Mouse (Mus musculus) left cerebral cortex, adult 8-10 months (tissue): ENCODE results near the gene Inhbc. TPM values are rescaled to one million over a fixed set of nuclear protein-coding genes. Genes with fewer than 3 reads are reported as not detected.

Experiments used
- DNase-seq, 2 experiments: peaks; one replicate each; pipeline ENCODE4 v3.0.0; 2022; ENCODE audit warnings: low spot score in 2 of 2
- total RNA-seq, 4 experiments: library from RNA; stranded (reverse); gene quantifications; 2 replicates each; pipeline ENCODE4 v1.2.4; 2022

The Inhbc gene
- not detected for total RNA-seq

DNA sequence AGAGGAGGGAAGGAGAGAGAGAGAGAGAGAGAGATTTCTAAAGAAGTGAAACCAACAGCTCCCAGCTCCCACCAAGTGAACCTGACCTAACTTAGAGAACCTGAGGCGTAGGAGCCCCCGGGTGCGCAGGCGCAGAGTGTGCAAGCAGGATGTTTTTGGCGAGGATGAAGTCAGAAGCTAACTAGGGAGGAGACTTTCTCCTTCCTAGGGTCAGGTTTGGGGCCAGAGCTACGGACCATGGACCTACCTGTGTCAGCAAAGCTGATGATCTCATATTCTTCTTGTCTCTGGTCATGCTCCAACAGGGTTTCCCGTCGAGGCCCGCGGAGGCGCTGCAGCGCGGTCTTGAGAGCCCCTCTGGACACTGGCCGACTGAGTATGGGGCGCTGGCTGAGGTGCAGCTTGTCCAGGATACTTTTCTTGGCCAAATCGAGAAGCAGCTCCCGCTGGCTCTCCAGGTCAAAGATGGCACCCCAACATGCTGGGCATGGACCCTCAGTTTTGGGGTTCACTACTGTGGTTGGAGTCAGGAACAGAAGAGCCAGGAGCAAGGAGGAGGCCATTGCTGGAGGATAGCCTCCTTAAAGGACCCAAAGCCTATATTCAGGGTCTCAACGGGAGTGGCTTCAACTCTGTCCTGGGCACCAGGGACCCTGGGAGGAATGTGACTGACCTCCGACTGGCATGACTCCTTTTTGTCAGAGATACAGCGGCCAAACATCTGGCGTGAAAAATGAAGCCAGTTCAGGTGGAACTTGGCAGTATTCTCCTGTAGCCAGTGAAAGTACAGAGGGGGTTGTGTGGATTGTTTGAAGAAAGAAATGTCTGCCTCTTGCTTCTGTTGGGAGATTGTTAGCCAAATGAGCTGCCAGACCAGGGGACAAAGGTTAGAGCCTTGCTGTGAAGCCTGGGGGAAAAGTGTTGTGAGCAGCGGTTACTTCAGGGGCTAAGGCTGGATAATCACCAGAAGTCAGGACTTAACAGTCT lies at the start of gene Inhbc:
Gene Inhbc, minus strand, starts transcription at position 598 of the 987 bp plus-strand sequence.
- DNase-seq = no peak

DNA sequence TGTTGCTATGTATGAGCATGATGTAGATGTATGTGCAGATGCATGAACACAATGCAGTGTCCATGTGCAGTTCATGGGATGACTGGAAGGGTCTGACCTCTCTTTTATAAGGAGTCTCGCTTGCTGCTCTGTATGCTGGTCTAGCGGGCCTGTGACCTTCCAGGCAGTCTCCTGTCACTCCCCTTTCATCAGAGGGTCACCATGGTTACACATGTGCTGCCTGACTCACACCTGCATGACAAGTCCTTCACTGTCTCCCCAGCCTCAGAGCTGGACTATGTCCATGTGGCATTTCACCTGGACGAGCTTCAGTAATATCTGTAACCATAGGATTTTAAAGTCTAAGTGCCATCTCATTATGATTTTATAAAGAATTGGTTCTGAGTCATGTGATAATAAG lies 43.9 kb upstream of the Inhbc start:
- DNase-seq = no peak

DNA sequence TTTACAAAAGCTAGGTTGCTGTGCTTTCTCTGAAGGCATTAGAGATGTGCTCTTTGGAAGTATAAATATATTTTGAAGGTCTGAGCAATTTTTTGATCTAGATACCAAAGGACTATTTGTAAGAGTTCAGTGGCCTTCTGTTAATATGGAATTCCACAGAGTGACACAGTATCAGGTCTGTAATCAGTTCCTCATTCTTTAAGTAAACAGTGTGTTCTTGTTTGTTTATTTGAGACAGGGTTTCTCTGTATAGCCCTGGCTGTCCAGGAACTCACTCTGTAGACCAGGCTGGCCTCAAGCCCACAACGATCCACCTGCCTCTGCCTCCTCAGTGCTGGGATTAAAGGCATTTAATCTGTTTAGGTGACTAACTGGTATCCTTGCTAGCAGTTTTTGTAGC lies 43.4 kb upstream of the Inhbc start:
- no peak for DNase-seq

DNA sequence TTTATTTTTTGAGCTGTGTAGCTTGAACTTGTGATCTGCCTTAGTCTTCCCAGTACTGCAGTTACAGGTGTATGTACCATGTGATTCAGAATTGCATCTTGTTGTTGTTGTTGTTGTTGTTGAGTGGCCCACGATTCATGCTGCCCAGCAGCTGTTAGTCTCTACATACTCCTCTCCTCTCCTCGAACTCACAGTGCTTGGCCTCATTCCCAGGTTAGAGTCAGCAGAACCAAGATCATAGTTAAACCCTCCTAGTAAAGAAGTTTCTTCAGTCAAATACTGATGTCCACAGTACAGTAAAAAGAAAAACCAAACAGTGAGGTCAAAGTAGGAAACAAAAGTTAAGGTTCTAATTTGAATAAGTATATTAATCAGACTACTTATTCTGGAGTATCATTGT lies 42.5 kb upstream of the Inhbc start:
- no peak for DNase-seq

DNA sequence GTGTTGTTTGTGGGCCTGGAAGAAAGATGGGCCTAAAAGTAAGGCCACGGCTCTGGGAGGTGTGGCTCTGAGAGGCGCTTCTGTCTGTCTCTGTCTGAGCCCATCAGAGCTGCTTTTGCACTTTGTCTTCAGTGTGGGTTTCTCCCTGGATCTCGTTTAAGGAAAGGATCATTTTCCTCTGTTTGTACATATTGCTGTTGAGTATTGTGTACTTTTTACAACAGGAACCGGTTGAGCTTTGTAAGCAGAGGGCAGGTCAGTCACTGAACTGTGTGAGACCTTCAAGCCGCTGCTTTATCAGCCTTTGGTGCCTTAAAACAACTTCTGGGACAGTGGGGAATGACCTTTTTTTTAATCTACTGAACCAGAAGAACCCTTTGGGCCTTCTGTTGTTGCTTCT lies 41.9 kb upstream of the Inhbc start:
- no peak for DNase-seq

DNA sequence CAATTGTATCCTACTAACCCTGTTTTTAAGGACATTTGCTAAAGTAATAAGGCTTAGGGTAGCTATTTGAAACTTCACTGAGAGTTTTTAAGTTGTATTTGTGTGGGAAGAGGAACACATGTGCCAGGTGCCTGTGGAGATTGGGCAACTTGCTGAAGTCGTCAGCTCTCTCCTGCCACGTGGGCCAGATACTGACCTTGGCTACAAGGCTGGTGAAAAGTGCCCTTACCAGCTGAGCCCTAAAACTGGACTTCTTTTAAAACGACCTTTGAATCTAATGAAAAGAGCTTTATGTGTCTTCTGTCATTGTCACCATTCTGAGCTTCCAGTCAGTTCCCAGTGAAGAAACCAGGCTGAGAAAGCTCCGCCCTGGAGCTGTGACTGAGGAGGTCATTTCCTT lies 37.2 kb upstream of the Inhbc start:
- no peak for DNase-seq

DNA sequence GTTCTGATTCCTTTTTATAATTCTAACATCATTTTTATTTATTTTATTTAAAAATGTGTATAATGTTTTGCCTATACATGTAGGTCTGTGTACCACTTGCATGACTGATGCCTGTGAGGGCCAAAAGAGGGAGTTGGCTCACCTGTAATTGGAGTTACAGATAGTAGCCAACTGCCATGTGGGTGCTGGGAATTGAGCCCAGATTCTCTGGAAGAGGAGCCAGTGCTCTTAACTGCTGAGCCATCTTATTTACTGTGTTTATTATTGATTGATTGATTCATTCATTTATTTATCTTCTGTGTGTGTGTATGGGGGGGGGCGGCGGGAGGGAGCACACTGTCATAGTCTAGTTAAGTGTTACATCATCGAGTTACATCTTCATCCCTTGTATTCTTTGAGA lies 34.5 kb upstream of the Inhbc start:
- DNase-seq = no peak

DNA sequence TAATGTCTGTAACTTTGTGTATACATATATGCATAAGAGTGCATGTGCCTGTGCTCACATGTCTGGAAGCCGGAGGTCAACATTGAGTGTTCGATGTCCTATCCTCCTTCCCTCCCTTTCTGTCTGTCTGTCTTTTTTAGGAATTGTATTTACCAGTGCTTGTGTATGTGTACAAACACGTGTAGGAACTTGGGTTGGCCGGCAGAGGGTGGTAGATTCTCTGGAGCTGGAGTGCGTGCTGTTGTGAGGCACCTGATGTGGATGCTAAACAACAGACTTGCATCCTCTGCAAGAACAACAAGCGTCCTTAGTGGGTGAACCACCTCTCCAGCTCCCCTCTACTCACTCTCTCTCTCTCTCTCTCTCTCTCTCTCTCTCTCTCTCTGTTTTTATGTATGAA lies 21.5 kb upstream of the Inhbc start:
- no peak for DNase-seq

DNA sequence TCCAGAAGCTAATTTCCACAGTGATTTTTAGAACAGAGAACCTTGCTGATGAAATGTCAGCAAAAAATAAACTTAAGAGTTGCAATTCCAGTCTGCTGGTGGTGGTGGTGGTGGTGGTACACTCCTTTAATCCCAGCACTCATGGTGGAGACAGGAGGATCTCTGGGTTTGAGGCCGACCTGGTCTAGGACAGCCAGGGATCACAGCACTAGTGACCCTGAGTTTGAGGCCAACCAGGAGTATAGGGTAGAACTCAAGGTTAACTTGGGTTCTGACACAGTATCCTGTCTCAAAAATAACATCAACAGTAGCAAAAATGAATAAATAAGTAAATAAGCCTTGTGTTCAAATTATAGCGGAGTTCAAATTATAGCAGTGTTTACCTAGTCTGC lies 11.5 kb upstream of the Inhbc start:
- DNase-seq = no peak

DNA sequence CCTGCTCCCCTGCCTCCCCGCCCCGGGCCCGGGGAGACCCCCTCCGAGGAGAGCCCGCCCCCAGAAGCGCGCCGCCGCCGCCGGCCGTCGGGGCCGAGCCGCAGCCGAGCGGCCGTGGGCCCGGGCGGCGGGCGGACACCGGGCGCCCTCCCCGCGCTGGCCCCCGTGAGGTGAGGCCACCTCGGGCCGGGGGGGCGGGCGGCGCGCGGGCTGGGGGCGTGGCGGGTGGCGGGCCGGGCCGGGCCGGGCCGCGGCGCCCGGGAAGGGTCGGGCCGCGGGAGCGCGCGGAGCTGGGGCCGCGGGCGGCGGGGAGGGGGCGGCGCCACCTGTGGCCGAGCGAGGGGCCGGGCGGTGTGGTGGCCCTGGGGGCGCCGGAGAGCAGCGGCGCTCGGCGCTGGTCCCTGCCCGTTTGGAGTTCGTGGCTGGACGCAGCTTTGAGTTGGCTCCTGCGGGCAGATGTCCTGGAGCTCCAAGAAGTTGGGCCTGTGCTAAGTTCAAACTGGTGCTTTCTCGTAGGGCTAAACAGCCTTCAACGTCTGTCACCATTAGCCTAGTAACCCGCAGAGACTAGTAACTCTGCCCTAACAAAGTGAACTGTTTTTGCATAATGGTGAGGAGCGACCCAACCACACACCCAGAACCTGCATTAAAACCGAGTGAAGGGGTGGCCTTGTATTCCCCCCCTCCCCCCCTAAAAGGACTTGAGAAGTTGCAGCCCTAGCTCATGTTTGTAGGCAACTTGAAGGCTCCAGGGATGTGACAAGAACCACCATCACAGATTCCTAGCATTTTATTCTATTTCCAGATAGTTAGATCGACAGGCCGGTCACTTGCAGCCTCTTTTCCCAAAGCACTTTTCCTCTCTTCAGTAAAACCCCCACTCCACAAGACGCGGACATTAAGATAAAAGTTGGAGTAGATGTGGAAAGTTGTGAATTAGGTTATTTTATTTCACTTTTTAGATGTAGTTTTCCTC lies 10.8 kb upstream of the Inhbc start:
- DNase-seq = peak; percentile 10 to 15

DNA sequence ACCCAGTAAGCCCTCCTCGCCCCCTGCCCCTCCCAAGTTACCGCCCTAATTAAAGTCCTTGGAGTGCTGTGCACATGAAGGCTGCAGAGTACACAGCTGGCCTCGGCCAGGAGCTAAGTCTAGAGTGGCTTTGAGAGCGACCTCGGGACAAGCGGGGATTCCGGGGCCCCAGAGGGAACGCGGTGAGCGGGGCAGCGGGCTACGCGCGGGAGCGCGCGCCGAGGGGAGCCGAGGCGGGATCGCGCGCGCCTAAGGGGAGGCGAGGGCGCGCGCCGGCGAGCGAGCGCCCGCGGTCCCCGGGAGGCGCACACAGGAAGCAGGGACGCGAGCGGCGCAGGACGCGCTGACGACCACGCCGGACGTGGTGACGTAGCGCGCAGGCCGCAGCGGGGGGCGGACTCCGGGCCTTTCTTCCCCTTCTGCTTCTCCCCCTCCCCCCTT lies 10.0 kb upstream of the Inhbc start, which contains the start of gene R3hdm2:
Gene R3hdm2, plus strand, starts transcription at position 77 of the 441 bp plus-strand sequence.
- peak; percentile 71 to 89 for DNase-seq

DNA sequence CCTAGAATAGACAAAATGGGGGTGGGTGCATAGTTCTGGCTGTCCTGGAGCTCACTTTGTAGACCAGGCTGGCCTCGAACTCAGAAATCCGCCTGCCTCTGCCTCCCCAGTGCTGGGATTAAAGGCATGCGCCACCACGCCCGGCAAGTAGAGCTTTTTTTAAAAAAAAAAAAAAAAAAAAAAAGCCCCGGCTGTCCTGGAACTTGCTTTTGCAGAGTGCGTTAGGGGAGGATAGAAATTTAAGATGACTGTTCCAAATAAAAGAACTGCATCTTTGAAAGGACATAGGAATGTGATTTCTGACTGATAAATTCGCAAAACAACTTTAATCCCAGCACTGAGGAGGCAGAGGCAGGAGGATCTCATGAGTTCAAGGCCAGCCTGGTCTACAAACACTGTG lies 9.4 kb upstream of the Inhbc start:
- DNase-seq = no peak

DNA sequence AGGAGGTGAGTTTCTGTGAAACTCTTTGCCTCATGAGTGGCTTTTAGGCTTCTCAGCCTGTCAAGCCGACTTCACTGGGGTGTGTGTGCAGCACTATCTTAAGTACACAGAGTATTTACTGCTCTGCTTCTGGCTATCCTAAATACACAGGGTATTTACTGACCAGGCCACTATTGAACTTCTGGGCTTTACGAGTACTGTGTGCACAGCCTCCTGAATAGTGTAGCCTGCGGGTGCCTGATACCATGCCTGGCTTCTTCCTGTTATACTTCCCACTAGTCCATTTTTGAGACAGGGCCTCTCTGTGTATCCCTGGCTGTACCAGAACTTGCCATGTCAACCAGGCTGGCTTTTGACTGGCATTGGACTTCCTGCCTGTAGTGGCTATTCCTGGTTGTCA lies 7.5 kb upstream of the Inhbc start:
- no peak for DNase-seq

DNA sequence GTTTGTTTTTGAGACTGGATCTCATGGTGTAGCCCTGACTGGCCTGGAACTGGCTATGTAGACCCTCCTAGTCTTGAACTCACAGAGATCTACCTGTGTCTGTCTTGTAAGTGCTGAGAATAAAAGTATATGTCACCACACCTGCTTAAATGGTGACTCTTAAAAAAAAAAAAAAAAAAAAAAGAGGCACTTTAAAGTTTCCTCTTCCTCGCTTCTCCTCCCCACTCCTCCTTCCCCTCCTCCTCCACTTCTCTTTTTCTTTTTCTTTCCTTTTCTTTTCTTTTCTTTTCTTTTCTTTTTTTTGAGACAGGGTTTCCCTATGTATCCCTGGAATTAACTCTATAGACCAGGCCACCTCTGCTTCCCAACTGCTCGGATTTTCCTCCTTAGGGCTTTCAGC lies 792 bp upstream of the Inhbc start:
- no peak for DNase-seq

DNA sequence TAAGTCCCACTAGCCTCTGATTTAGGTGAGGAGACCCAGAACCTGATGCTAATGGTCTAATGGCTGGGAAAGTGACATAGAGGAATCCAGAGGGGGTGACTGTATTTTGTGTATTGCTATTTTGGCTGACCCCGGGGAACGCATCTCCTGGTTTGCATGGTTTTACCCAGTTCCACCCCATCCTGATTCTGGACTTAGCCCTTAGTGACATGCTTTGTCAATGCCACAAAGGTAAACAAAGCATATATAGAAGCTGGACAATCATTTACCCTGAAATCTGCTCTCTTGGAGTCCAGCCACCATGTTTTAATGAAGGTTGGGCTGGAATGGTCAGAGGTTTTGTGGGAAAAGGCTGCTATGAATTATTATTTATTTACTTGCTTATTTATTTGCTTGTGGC lies 2.0 kb downstream of the Inhbc start:
- DNase-seq = no peak

DNA sequence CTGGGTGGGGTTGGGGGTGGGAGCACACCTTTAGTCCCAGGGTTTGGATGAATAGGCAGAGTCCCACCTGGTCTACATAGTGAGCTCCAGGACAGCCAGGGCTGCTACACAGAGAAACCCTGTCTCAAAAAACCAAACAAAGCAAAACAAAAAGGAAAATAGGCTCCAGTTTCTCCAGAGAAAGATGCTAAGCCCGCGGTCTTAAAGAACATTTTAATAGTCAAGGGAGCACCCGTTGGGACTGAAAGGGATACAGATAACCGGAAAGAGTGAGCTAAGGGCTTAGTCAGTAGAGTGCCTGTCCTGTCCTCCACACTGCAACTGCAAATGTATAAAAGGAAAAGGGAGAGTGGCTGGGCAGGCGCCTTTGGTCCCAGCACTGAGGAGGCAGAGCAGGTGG lies 3.1 kb downstream of the Inhbc start:
- DNase-seq = no peak

DNA sequence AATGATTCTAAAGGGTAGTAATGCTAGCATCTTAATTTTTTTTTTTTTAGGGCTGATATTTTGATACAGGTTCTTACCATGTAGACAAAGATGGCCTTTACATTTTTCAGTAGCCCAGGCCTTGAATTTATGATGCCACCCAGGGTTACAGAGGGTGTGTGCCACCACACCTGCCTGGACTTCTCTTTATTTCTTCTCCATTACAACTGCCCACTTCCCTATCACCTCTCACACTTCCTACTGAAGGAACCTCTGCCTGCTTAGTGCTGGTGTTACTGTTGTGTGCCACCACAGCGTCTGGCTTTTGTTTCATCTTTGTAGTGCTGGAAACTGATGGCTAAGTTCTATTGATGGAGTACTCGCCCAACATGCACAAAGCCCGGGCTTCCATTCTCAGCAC lies 9.5 kb downstream of the Inhbc start:
- no peak for DNase-seq

DNA sequence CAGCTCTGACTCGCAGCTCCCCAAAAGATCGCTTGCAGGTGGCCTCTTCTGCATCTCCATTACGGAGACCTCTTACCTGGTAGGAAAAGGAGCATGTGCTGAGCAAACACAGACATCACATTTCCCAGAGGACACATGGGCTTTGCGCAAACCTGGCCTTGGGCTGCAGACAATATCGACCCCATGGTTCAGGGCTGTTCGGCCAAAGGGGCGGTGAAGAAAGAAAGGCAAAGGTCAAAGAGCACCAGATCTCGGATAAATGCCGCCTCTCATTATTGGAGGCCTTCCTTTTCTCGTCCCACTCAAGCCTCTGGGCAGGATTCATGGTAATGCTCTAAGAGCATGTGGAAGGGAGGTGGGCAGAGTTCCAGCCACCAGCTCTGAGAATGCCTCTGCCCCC lies 14.9 kb downstream of the Inhbc start:
- DNase-seq = no peak

DNA sequence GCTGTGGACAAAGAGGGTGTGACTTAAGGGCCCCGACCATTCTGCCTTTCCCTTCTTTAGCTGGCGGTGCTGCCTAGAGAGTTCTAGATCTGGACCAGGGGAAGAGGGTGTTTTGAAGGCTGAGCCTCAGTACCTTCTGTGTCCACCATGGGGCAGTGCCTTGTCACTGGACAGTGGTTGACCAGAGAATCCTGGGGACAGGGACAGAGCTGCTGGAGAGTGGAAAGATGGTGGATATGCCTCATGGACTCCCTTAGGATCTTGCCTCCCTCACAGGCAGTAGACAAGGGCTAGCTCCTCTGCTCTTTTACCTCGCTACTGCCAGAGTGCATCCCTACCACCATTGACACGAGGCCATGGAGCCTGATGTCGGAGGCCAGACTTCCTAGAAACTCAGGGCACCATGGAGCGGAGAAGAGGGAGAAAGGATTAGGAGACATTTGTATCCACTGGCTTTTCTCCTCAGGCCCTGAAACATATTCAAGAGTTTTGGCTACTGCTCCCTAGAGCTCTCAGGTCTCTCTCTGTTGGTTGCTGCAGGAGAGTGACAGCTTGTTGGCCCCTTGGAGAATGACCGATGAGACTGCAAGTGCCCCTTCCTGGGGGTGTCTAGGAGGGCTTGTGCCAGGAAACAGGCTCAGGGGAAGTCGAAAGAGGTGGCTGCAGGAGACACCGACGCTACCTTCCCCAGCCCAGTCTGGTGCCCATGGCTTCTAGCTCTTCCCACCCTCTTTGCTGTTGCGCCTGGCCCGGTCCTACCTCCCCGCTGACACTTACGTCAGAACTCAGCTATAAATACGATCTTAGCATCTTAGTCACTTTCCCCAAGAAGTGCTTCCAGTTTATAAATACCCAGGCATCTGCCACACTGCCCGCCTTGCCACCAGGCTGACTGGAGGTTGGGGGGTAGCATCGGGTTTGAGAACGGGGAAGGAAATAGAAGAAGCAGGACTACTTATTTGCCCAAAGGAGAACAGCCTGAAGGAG lies 16.0 kb downstream of the Inhbc start, which contains the start of gene Inhbe:
Gene Inhbe, minus strand, starts transcription at position 503 of the 987 bp plus-strand sequence.
- peak in 1 of 2 experiments; percentile 91 for DNase-seq

DNA sequence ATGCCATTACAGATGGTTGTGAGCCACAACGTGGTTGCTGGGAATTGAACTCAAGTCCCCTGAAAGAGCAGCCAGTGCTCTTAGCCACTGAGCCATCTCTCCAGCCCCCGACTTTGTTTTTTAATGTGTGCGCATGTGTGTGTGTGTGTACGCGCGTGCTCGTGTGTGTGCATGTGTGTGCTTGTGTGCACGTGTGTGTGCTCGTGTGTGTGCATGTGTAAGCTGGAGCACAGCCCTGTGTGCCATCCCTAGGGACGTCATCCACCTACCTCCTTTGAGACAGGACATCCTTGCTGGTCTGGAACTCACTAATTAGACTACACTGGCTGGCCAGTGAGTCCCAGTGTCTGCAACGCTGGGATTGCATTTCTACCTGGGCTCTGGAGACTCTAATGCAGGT lies 17.5 kb downstream of the Inhbc start:
- DNase-seq = no peak

DNA sequence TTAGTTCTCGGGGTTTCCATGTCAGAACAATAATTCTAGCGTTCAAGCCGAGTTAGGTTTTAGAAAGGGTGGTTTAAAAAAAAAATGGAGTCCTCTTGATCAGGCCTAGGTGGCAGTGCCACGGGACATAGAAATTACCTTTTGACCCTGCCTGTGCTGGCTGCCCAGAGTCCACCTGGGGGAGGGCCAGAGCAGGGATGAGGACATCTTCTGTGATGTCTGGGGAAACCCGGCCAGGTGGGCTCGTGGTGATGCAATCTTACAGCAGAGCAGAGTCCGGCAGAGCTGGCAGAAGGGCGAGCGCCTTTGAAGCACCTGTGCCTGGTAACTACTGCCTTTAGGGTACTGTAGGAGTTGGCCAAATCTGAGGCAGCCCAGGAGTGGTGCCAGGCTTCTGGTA lies 18.0 kb downstream of the Inhbc start:
- no peak for DNase-seq
